Mouse (Mus musculus) CH12.LX (cell line): ENCODE measurements around the gene Ptprd. TPM values are rescaled to one million over a fixed set of nuclear protein-coding genes. Genes with fewer than 3 reads are reported as not detected.

Experiments used
- DNase-seq: peaks from one replicate; pipeline ENCODE4 v3.0.0-alpha.2; 2013; ENCODE audit errors: extremely low read depth
- H3K27ac ChIP-seq: 2 replicates; pipeline ENCODE4 v1.5.1; 2012; ENCODE audit warnings: low read depth, mild to moderate bottlenecking, control low read depth, moderate library complexity; ENCODE audit not compliant: insufficient read depth
- H3K27me3 ChIP-seq: replicated peaks from 2 replicates; pipeline ENCODE3; 2012; ENCODE audit warnings: inconsistent platforms
- H3K36me3 ChIP-seq, 2 experiments: replicated peaks in 1 of 2; 2 replicates each; pipeline versions ENCODE3 to v1.6.1; 2012; ENCODE audit warnings: inconsistent platforms in 1 of 2, low read length in 1 of 2, mild to moderate bottlenecking in 1 of 2, mixed read lengths in 1 of 2, moderate library complexity in 1 of 2; ENCODE audit not compliant: control insufficient read depth in 1 of 2, insufficient read depth in 1 of 2
- H3K4me1 ChIP-seq, 2 experiments: 2 replicates each; pipeline ENCODE4 v1.6.1; 2012; ENCODE audit warnings: inconsistent platforms in 1 of 2, moderate library complexity in 1 of 2; ENCODE audit not compliant: insufficient read depth in 2 of 2, control insufficient read depth in 1 of 2
- H3K4me2 ChIP-seq: 2 replicates; pipeline ENCODE4 v1.6.1; 2012; ENCODE audit warnings: low read depth, mild to moderate bottlenecking, control low read depth; ENCODE audit not compliant: poor library complexity, insufficient read depth, severe bottlenecking
- H3K4me3 ChIP-seq, 3 experiments: fragments of 150-350 bp in 1 of 3; sonication (generic) in 1 of 3; replicated peaks in 1 of 3; 2 replicates each; pipeline versions ENCODE3 to v1.5.1; 2011 to 2012; ENCODE audit warnings: low read depth in 2 of 3, low read length in 2 of 3, mild to moderate bottlenecking in 2 of 3, moderate library complexity in 2 of 3, control low read depth in 1 of 3, improper control_type of control experiment in 1 of 3, inconsistent platforms in 1 of 3, mixed read lengths in 1 of 3; ENCODE audit not compliant: poor library complexity in 1 of 3
- H3K79me2 ChIP-seq: replicated peaks from 2 replicates; pipeline ENCODE4 v1.6.1; 2012; ENCODE audit warnings: mild to moderate bottlenecking, moderate library complexity; ENCODE audit not compliant: control insufficient read depth, poor library complexity, insufficient read depth, severe bottlenecking; ENCODE audit errors: extremely low read depth
- H3K9ac ChIP-seq: 2 replicates; pipeline ENCODE4 v1.6.1; 2012; ENCODE audit warnings: low read depth, mild to moderate bottlenecking, control low read depth, moderate library complexity; ENCODE audit not compliant: insufficient read depth
- H3K9me3 ChIP-seq: replicated peaks from 2 replicates; pipeline ENCODE3; 2012; ENCODE audit warnings: low read length, inconsistent platforms, mixed read lengths
- BHLHE40 ChIP-seq: IDR thresholded peaks from 2 replicates; pipeline ENCODE4 v1.6.1; 2011; ENCODE audit warnings: mild to moderate bottlenecking, low read depth, low read length, improper control_type of control experiment
- CHD1 ChIP-seq: IDR thresholded peaks from 2 replicates; pipeline ENCODE4 v1.6.1; 2012; ENCODE audit warnings: low read depth, low read length, improper control_type of control experiment, inconsistent platforms
- E2F4 ChIP-seq: IDR thresholded peaks from 2 replicates; pipeline ENCODE4 v1.6.1; 2011; ENCODE audit warnings: low read depth, low read length, improper control_type of control experiment; ENCODE audit not compliant: insufficient replicate concordance
- EP300 ChIP-seq: IDR thresholded peaks from 2 replicates; pipeline ENCODE4 v1.6.1; 2011; ENCODE audit warnings: low read length, improper control_type of control experiment
- GABPA ChIP-seq: IDR thresholded peaks from 2 replicates; pipeline ENCODE4 v1.6.1; 2012; ENCODE audit warnings: low read depth, low read length, improper control_type of control experiment, inconsistent platforms; ENCODE audit not compliant: insufficient replicate concordance
- IRF4 ChIP-seq: IDR thresholded peaks from 2 replicates; pipeline ENCODE4 v1.6.1; 2014; ENCODE audit warnings: low read depth, mild to moderate bottlenecking, inconsistent platforms, low read length, improper control_type of control experiment
- JUN ChIP-seq: IDR thresholded peaks from 2 replicates; pipeline ENCODE4 v1.6.1; 2011; ENCODE audit warnings: low read depth, mild to moderate bottlenecking, low read length, improper control_type of control experiment, moderate library complexity; ENCODE audit not compliant: insufficient read depth
- KAT2A ChIP-seq: IDR thresholded peaks from 2 replicates; pipeline ENCODE4 v1.6.1; 2012; ENCODE audit warnings: low read length, improper control_type of control experiment, inconsistent platforms; ENCODE audit not compliant: insufficient replicate concordance
- MYC ChIP-seq: IDR thresholded peaks from 2 replicates; pipeline ENCODE4 v1.6.1; 2011; ENCODE audit warnings: low read depth, mild to moderate bottlenecking, improper control_type of control experiment, low read length
- NELFE ChIP-seq: IDR thresholded peaks from 2 replicates; pipeline ENCODE4 v1.6.1; 2011; ENCODE audit warnings: low read depth, low read length, improper control_type of control experiment
- PAX5 ChIP-seq: IDR thresholded peaks from 2 replicates; pipeline ENCODE4 v1.6.1; 2012; ENCODE audit warnings: low read length, inconsistent platforms, mixed read lengths
- POLR2A ChIP-seq: IDR thresholded peaks from 2 replicates; pipeline ENCODE4 v1.6.1; 2011; ENCODE audit warnings: low read depth, mild to moderate bottlenecking, improper control_type of control experiment, low read length
- POLR2AphosphoS2 ChIP-seq: IDR thresholded peaks from 2 replicates; pipeline ENCODE4 v1.6.1; 2011; ENCODE audit warnings: low read depth, low read length, improper control_type of control experiment
- RCOR1 ChIP-seq: conservative IDR thresholded peaks from 2 replicates; pipeline ENCODE4 v1.6.1; 2012; ENCODE audit warnings: low read depth, mild to moderate bottlenecking, inconsistent platforms, low read length, improper control_type of control experiment
- TBP ChIP-seq: conservative IDR thresholded peaks from 2 replicates; pipeline ENCODE4 v1.6.1; 2011; ENCODE audit warnings: low read depth, low read length, improper control_type of control experiment
- TCF12 ChIP-seq: IDR thresholded peaks from 2 replicates; pipeline ENCODE4 v1.6.1; 2014; ENCODE audit warnings: low read depth, mild to moderate bottlenecking, inconsistent platforms, low read length, improper control_type of control experiment
- USF1 ChIP-seq: IDR thresholded peaks from 2 replicates; pipeline ENCODE4 v1.6.1; 2014; ENCODE audit warnings: low read depth, mild to moderate bottlenecking, inconsistent platforms, low read length, improper control_type of control experiment
- ZC3H11A ChIP-seq: IDR thresholded peaks from 2 replicates; pipeline ENCODE4 v1.6.1; 2012; ENCODE audit warnings: low read depth, mild to moderate bottlenecking, inconsistent platforms, low read length, improper control_type of control experiment
- ZMIZ1 ChIP-seq: IDR thresholded peaks from 2 replicates; pipeline ENCODE4 v1.6.1; 2012; ENCODE audit warnings: low read depth, mild to moderate bottlenecking, inconsistent platforms, low read length, improper control_type of control experiment
- ZNF384 ChIP-seq: IDR thresholded peaks from 2 replicates; pipeline ENCODE4 v1.6.1; 2012; ENCODE audit warnings: low read depth, low read length, improper control_type of control experiment, inconsistent platforms
- dilution Hi-C: fragments of 300-500 bp; cut with MboI; formaldehyde crosslinking; loops from 2 replicates; pipeline ENCODE4 v1.14.3; 2020; ENCODE audit warnings: low sequenced_read_pairs; ENCODE audit not compliant: extremely low pct_unique_long_range_greater_than_20kb, extremely low pct_ligation_motif_present
- in situ Hi-C: fragments of 300-500 bp; cut with MboI; formaldehyde crosslinking; loops from 3 replicates; pipeline ENCODE4 v1.14.3; 2019; ENCODE audit warnings: low sequenced_read_pairs, low pct_ligation_motif_present, low pct_unique_long_range_greater_than_20kb, mixed read lengths
- polyA plus RNA-seq: library from polyadenylated mRNA; unstranded; fragments of >175 nt; gene quantifications from 2 replicates; pipeline ENCODE4 v1.2.1, GENCODE M21; 2012; ENCODE audit warnings: low read depth; ENCODE audit not compliant: insufficient read length
- total RNA-seq, 2 experiments: library from RNA; depleted of rRNA; stranded (reverse); fragments of 300-350 nt in 1 of 2; fragments of >200 nt in 1 of 2; gene quantifications; 2 replicates each; pipeline ENCODE4 v1.2.3; 2012 to 2014

Ptprd gene
- total and polyA plus RNA-seq, 3 experiments, result not detected

- no peak for TF ChIP-seq POLR2AphosphoS2
- dilution Hi-C loops, result no loop called here
- no peak for DNase-seq
- Histone ChIP-seq H3K4me2 (no peak overlapping the region), H3K4me3 (no peak overlapping the region), H3K27ac (no peak overlapping the region), H3K9ac (no peak overlapping the region), H3K27me3 (no peaks in the 10 kb centered on the region), H3K9me3 (peaks cover 24% of the 10 kb centered on the region), H3K4me1 (no peaks in the 10 kb centered on the region), H3K36me3 (no peaks in the 10 kb centered on the region), H3K79me2 (no peaks in the 10 kb centered on the region)
- in situ Hi-C loops, result no loop called here
These were observed 2190.1 kb downstream of the Ptprd start for GRCm38 (mm10) chr4:76021670-76022069.

- no peak for TF ChIP-seq MYC
- no peak for TF ChIP-seq BHLHE40
- no peak for TF ChIP-seq ZMIZ1
- no peak for TF ChIP-seq JUN
- TF ChIP-seq EP300, result no peak
- no peak for TF ChIP-seq POLR2A
- no peak for TF ChIP-seq PAX5
- no peak for TF ChIP-seq IRF4
- TF ChIP-seq CHD1, result no peak
- no peak for TF ChIP-seq E2F4
- no peak for TF ChIP-seq POLR2AphosphoS2
- TF ChIP-seq ZC3H11A, result no peak
- no peak for TF ChIP-seq USF1
- no peak for TF ChIP-seq RCOR1
- no peak for TF ChIP-seq ZNF384
- TF ChIP-seq GABPA, result no peak
- TF ChIP-seq KAT2A, result no peak
- TF ChIP-seq TCF12, result no peak
- no peak for TF ChIP-seq NELFE
- TF ChIP-seq TBP, result no peak
- peaks cover 28% of the 10 kb centered on the region for H3K9me3 ChIP-seq
- H3K4me1 ChIP-seq, result no peaks in the 10 kb centered on the region
- in situ Hi-C loops (no loop called here), dilution Hi-C loops (no loop called here)
- no peak overlapping the region for H3K4me3 ChIP-seq
- no peak for DNase-seq
- no peaks in the 10 kb centered on the region for H3K27me3 ChIP-seq
- no peak overlapping the region for H3K4me2 ChIP-seq
- H3K9ac ChIP-seq, result no peak overlapping the region
- no peaks in the 10 kb centered on the region for H3K79me2 ChIP-seq
- no peaks in the 10 kb centered on the region for H3K36me3 ChIP-seq
- H3K27ac ChIP-seq, result no peak overlapping the region
These were observed 2196.7 kb downstream of the Ptprd start for GRCm38 (mm10) chr4:76015026-76015425.
